Mouse (Mus musculus) effector memory CD4-positive, alpha-beta T cell, adult 5 months (primary cell): ENCODE measurements around the gene Sprr2k. TPM values are rescaled to one million over a fixed set of nuclear protein-coding genes. Genes with fewer than 3 reads are reported as not detected.

Experiments used
- polyA plus RNA-seq: library from polyadenylated mRNA; unstranded; fragments of 100-300 nt; shearing (Covaris generic); gene quantifications from one replicate; pipeline ENCODE4 v1.2.1, GENCODE M21; 2017

The Sprr2k gene
- polyA plus RNA-seq, result not detected

DNA sequence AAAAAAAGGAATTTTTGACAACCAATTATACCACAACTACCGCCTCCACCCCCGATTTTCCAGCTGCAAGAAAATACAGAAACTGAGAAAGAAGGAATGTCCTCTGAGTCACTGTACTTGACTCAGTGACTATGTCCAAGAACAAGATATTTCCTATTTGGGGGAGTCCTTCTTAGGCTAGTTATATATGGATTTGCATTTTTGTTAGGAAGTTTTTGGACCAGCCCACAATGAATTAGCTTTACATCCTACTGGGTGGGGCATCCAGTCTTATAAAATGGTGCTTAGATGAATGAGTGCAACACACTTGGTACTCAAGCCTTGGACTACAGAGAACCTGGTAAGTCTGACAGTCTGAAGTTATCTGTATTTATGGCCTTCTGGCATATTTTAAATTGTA lies at the start of gene Sprr2k:
Gene Sprr2k, plus strand, starts transcription at position 301 of the 400 bp plus-strand sequence.

DNA sequence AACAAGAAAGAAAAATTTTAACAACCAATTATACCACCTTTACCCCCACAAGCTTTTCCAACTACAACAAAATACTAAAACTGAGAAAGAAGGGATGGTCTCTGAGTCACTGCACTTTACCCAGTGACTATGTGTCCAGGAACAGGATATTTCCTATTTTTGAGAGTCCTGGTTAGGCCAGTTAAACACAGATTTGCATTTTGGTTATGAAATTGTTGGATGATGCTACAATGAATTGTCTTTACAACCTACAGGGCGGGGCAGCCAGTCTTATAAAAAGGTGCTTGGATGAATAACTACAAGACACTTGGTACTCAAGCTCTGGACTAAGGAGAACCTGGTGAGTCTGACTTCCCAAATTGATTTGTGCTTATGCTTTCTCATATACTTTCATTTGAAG lies 47.0 kb upstream of the Sprr2k start, which contains the start of gene Sprr2h:
Gene Sprr2h, plus strand, starts transcription at position 301 of the 400 bp plus-strand sequence.

DNA sequence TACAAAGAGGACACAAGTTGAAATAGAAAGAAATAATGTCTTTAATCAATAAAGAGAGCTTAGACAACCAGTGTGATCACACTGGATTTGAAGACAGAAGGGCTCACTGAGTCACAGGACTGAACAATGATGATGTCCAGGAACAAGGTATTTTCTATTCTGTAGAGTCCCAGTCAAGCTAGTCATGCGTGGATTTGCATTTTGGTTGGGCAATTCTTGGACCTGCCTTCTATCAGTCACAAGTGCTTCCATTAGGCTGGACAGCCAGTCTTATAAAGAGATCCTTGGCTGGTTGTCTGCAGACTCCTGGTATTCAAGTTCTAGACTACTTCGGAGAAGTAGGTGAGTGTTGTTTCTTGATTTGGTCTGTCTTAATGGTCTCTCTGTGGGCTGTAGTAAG lies 24.7 kb upstream of the Sprr2k start, which contains the start of gene Sprr2i:
Gene Sprr2i, plus strand, starts transcription at position 301 of the 400 bp plus-strand sequence.

DNA sequence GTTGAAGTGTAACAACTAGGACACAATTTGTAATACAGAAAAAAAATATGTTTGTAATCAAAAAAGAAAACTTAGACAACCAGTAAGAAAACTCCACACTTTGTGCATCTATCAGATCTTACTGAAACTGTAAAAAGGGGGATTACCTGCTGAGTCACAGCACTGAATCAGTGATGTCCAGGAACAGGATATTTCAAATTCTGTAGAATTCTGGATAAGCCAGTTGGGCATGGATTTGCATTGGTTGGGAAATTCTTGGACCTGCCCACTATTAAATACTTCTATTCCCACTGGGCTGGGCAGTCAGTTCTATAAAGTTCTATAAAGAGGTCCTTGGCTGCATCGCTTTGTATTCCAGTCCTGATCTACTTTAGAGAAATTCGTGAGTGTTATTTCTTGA lies 14.6 kb upstream of the Sprr2k start, which contains the start of gene Sprr2j-ps:
Gene Sprr2j-ps, plus strand, starts transcription at position 301 of the 400 bp plus-strand sequence.

DNA sequence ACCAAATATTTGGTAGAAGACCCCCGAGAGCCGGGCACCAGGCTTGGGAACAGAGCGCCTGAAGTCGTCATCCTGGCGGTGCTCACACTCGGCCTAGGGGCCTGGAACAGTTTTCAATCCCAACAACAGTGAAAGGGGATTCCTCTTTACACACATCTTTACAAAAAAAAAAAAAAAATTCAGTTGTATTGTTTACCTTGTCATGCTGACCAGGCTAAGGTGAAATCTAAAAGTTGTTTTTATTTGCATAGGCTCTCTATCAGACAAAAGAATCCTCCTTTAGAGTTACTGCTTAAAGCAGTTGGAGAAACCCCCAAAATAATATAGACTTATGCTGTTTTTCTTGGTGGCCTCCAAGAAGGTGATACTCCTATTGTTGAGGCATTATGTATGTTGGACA lies 3.1 kb upstream of the Sprr2k start, which contains the start of gene Gm9774:
Gene Gm9774, minus strand, starts transcription at position 101 of the 400 bp plus-strand sequence.

DNA sequence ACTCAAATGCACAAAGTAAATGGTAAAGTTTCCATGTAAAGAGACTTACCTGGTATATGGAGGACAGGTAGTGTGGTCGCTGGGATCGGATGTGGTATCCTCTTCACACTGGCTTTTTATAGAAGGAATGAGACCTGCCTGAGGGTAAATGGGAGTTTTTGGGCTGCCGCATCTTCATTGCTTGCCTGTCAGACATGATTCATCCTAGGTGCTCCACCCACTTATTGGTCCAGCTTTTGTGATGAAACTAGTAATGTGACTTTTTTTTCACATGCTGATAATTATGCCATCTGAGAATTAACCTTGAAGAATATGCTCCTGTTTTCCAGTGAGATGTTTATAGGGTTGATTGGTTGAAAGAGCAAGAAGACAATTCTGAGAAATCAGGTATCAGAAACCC lies 6.3 kb downstream of the Sprr2k start, which contains the start of gene Sprr1b:
Gene Sprr1b, minus strand, starts transcription at position 101 of the 400 bp plus-strand sequence.

DNA sequence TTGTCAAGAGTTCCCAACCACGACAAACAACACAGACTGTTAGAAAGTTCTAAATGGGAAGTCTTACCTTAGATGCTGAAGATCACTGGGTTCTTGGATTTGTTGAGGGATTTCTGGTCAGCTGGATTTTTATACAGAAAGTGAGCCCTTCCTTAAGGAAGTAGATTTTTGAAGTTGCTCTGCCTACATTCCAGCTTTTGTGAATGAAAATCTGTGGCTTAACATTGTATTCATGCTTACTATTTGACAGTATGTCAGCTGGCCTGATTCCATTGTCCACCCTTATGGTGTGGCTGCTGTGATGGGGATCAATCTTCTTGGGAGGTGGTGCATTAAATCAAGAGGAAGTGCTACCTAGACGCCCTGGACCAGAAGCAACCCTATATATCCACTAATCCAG lies 26.2 kb downstream of the Sprr2k start, which contains the start of gene Sprr3:
Gene Sprr3, minus strand, starts transcription at position 101 of the 400 bp plus-strand sequence.

Other genes with a start within 250 kb of the Sprr2k start
- not detected for gene Sprr2a1, start 216.8 kb upstream of the Sprr2k start, polyA plus RNA-seq
- gene Sprr2a2, start 216.7 kb upstream of the Sprr2k start, polyA plus RNA-seq, result not detected
- gene Sprr2a3, start 147.2 kb upstream of the Sprr2k start, polyA plus RNA-seq, result not detected
- gene Sprr2b, start 116.0 kb upstream of the Sprr2k start, polyA plus RNA-seq, result not detected
- gene Sprr2d, start 93.4 kb upstream of the Sprr2k start, polyA plus RNA-seq, result not detected
- not detected for gene Sprr2e, start 80.4 kb upstream of the Sprr2k start, polyA plus RNA-seq
- not detected for gene Sprr2f, start 67.4 kb upstream of the Sprr2k start, polyA plus RNA-seq
- gene Sprr2h, start 46.9 kb upstream of the Sprr2k start, polyA plus RNA-seq, result not detected
- gene Sprr2i, start 24.6 kb upstream of the Sprr2k start, polyA plus RNA-seq, result not detected
- gene Sprr2j-ps, start 14.5 kb upstream of the Sprr2k start, polyA plus RNA-seq, result not detected
- 27.2 TPM for gene Gm9774, start 3.2 kb upstream of the Sprr2k start, polyA plus RNA-seq
- not detected for gene Sprr1b, start 6.2 kb downstream of the Sprr2k start, polyA plus RNA-seq
- not detected for gene Sprr3, start 26.1 kb downstream of the Sprr2k start, polyA plus RNA-seq
- not detected for gene Sprr1a, start 53.3 kb downstream of the Sprr2k start, polyA plus RNA-seq
- not detected for gene Sprr4, start 67.9 kb downstream of the Sprr2k start, polyA plus RNA-seq
- not detected for gene 2310046K23Rik, start 101.9 kb downstream of the Sprr2k start, polyA plus RNA-seq
- gene Ivl, start 141.2 kb downstream of the Sprr2k start, polyA plus RNA-seq, result not detected
- gene Smcp, start 156.4 kb downstream of the Sprr2k start, polyA plus RNA-seq, result not detected
- gene 2210017I01Rik, start 174.9 kb downstream of the Sprr2k start, polyA plus RNA-seq, result not detected
- not detected for gene Lce6a, start 189.1 kb downstream of the Sprr2k start, polyA plus RNA-seq
- not detected for gene Lce1a1, start 215.7 kb downstream of the Sprr2k start, polyA plus RNA-seq
- not detected for gene Lce1b, start 224.3 kb downstream of the Sprr2k start, polyA plus RNA-seq
- not detected for gene Lce1a2, start 237.7 kb downstream of the Sprr2k start, polyA plus RNA-seq
- not detected for gene Lce1c, start 246.7 kb downstream of the Sprr2k start, polyA plus RNA-seq